Mouse (Mus musculus) kidney, postnatal 14 days (tissue): ENCODE measurements around the gene Wdsub1.
"Not testable (repeated sequence)": the region's sequence is repeated elsewhere in the genome, so short reads cannot be mapped to it uniquely, and the experiment has no call there.

Source experiments
- DNase-seq: peaks from one replicate; pipeline ENCODE4 v3.0.0; 2022; ENCODE audit warnings: mixed read lengths

The Wdsub1 gene

GRCm38 (mm10) chr2:59881831-59882741 lies at the start of gene Wdsub1:
Gene Wdsub1 (minus strand): TSS chr2:59882591.
- peak; percentile 97 for DNase-seq

DNA sequence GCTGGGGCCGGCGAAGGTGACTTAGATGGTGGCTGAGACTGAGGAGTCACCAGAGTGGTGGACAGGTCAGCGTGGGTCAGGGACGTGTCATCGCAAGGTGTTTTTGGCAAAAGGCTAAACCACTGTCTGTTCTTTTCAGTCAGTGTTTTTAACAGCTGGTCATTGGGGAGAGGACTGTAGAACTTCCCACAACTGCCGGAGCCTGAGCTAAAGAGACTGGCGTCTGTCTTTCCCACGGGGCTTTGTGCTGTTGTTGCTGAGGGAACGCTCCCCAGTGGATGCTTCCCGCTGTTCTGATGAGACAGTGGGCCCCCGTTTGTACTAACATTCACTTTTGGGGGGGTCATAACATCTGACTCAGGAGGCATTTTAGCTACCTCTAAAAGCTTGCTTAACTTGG lies 31.2 kb upstream of the Wdsub1 start:
- no peak for DNase-seq

DNA sequence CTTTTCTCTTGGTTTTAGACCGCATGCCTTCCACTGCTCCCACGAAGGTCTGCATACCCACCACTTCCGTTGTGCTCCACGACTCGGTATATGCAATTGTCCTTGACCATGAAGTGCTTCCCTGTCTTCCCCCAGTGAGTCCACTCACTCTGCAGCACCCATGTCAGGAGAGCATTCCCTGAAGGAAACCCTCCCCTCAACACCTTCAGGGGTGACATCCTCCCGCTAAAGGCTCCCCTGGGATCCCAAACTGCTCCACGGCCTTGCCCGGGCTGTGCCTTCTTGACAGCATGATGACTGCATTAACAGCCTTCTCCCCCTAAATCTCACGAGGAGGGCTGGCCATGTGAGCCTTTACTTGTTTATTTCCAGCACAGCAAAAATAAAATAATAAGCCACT lies 25.7 kb upstream of the Wdsub1 start:
- DNase-seq, result no peak

GRCm38 (mm10) chr2:59904007-59904406 lies 21.6 kb upstream of the Wdsub1 start:
- DNase-seq, result no peak

DNA sequence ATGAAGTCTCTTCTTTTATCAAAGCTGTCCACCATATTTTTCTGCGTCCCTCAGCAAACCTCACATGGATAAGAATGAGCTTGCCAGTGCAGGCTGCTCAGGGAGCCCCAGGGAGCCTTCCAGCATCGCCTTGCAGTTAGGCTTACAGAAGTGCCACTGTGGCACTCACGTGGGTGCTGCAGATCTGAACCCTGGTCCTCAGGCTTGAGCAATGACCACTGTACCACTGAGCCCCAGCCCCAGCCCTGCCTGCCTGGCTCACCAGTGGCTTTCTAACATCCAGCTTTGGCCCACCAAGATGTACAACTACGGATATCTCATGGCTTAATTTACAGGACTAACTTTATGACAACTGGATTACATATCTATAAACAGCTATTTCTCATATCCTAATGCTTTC lies 16.3 kb upstream of the Wdsub1 start:
- DNase-seq, result no peak

DNA sequence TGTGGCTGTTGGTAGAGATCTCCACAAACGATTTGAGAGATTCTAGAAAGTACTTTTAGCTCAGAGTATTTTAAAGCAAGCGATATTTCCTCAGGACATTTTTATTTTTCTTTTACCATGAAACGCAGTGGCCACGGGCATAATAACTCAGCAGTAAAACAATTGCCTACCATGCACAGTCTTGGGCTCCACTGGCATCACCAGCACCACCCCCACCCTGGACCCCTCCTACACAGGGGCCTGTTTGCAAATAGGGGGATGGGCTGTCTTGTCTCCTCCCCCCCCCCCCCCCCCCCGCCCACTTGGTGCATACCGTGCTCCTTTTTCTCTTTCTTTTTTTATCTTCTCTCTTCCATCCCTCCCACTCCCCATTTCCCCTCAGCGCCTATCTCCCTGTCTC lies 15.7 kb upstream of the Wdsub1 start:
- DNase-seq, result no peak

DNA sequence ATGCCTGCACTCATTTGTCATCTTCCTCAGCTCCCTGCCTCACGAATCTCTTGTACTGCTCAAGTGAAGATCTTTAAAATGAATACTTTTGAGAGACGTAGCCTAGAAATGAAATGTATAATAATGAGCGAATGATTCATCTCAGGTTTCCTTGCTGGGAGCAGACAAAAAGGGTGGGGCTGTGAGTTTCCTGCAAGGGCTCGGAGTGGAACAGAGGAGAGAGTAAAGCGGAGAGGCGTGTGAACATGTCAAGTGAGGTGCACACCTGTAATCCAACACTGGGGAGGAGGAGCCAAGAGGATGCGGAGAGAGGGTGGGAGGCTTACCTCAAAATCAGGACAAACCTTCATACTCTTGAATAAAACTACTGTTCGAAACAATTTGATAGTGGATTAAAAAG lies 14.4 kb upstream of the Wdsub1 start:
- DNase-seq, result no peak

GRCm38 (mm10) chr2:59896400-59896799 lies 14.0 kb upstream of the Wdsub1 start:
- DNase-seq, result no peak

GRCm38 (mm10) chr2:59889699-59890098 lies 7.3 kb upstream of the Wdsub1 start:
- DNase-seq, result no peak

DNA sequence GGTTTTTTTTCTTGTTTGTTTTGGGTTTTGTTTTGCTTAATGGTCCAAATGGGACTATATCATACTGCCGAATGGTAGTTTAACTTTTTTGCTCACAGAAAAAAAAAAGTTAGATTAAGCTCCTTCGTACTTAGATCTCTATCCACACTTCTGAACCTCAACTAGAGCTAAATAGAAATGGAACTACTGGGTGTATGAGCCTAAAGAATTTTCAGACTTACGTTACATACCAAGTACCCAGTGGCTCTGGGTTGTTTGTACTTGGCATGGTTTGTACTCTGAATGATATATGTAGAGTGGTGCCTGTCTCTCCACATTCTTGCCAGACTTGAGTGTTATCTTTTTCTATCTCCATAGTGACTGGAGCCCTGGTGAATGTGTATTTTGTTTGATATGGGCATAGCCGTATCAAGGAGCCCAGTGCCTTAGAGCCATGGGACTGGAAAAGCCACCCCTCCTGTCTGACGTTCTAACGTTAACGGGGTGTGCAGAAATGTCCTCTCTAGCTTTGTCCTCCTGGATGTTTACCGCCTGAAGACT lies 421 bp upstream of the Wdsub1 start:
- no peak for DNase-seq

GRCm38 (mm10) chr2:59881404-59881803 lies 987 bp downstream of the Wdsub1 start:
- no peak for DNase-seq

DNA sequence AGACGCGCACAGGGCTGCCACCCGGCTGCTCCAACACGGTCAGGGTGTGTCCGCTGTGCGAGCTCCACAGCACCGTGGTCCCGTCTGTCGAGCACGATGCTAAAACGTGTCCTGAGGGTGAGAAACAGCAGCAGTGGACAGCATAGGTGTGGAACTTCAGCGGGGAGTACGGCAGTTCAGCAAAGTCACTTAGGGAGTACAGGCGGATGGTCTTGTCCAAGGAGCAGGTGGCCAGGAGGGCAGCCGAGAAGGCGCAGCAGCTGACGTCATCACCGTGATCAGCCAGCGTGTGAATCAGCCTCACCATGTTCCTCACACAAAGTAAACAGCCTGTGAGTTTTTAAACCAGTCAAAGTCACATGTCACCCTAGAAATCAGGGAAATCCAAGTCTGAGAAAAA lies 4.2 kb downstream of the Wdsub1 start:
- peak; percentile 17 for DNase-seq

DNA sequence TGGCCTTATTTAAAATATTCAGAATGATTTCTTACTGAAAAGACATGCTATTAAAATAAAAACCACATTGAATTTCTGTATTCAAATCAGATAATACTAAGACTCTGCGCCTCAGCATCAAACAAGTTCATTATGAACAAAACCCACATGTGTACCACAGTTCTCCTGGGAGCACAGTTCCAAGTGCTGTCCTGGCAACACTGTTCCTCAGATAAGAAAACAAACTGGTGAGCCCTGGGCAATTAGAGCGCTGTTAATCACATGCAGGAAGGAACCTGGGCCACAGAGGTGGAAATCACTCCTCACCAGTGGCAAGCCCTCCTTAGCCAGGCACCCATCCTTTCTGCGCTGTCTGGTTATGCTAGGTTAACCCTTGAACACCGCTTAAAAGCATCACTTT lies 5.1 kb downstream of the Wdsub1 start:
- no peak for DNase-seq

GRCm38 (mm10) chr2:59876482-59876881 lies 5.9 kb downstream of the Wdsub1 start:
- no peak for DNase-seq

DNA sequence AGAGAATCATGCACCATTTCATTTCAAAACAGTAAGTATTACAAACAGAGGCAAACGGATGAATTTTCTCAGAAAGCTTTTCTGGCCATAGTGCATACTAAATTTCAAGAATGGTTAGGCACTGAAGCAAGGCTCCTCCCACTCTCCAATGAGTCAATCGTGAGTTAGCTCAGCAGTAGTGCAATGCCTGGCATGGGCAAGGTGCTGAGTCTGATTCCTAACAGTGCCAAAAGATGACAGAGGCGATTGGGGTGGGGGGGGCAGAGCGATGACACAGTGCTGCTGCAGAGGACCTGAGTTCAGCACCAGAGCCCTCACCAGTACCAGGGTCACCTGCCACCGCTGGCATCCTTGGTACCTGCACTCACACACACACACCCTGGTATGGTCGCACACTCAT lies 11.9 kb downstream of the Wdsub1 start:
- DNase-seq, result no peak

- no peak for DNase-seq
These were observed 19.8 kb downstream of the Wdsub1 start for GRCm38 (mm10) chr2:59862618-59863017.

DNA sequence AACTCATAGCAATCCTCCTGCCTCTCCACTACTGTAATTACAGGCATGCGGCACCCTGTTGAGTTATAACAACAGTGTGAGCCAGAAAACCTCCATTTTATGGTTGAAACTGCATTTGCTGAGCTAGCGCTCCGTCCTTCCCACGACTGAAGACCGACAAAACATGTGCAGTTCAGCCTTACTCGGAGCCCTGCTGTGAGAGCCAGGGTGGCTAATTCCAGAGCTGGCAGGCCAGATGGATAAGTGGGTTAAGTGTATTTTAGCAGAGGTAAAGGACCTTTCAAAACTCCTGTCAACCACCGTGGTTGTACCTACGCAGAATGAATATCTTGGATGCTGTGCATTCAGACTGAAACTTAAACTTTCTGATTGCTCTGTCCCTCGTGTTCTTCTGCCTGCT lies 28.0 kb downstream of the Wdsub1 start:
- no peak for DNase-seq

DNA sequence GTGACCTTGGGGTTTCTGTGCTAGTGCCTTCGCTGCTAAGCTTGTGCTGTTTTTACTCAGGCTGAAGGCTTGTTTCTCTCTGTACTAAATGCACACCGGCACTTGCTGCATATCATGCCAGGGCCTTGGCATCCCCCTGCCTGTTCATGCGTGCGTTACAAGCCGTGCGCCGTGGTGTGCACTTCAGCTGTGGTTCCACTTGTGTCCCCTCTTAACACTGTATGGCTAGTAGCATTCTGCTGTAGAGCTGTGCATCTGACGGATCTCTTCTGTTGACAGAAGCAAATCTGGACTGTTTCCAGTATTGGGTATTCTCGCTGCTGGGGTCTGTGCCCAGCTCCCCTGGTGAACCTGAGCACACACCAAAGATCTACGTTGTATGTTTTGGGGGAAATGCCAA lies 28.8 kb downstream of the Wdsub1 start:
- DNase-seq, result no peak

DNA sequence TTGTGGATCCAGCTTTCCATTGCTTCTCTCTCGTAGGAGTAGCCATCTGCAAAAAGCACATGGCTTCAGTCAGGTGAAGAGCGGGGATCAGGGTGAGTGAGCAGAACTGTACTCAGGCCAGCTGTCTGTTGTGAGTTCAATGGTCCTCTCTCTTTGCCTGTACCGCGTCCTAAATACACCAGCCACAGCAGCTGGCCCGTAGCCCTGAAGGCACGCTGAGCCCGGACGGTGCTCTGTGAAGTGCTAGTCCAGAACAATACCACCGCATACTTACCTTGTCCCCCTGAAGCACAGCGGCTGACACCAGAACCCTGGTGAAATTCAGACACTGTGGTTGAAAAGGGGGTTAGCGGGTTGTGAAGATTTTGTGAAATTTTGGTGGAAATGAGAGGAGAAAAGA lies 29.5 kb downstream of the Wdsub1 start:
- no peak for DNase-seq

DNA sequence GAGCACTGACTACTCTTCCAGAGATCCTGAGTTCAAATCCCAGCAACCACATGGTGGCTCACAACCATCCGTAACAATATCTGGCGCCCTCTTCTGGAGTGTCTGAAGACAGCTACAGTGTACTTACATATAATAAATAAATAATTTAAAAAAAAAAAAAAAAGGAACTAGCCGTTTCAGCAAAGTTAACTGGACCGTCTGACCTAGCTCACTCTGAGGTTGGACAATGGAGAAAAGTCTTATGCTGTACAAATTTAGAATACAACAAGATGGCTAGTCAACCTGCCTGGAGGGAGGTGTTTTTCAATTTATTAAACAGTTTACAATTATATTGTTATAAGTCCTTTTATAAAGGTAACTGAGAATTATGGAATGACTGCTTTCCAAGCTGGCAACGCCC lies 30.5 kb downstream of the Wdsub1 start:
- DNase-seq, result not testable (repeated sequence)

DNA sequence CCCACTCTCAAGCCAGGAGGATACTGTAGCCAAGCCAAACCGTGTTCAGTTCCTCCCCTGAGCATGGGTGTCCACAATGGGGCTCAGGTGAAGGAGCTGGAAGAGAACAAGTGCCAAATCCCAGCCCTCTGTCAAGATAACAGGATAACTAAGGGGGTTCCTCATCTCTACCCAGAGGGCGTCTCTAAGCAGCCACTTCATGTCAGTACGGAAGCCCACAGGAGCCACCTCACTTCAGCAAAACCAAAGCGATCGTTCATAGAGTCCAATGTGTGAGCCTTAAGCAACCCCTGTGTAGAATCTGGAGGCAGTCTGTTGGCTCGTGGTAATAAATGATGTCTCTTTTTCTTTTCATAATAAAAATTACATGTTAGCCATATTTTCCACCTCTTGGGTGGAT lies 38.5 kb downstream of the Wdsub1 start:
- no peak for DNase-seq

GRCm38 (mm10) chr2:59843156-59843555 lies 39.2 kb downstream of the Wdsub1 start:
- no peak for DNase-seq

GRCm38 (mm10) chr2:59842556-59843008 lies 39.8 kb downstream of the Wdsub1 start:
- no peak for DNase-seq

- no peak for DNase-seq
These were observed 40.4 kb downstream of the Wdsub1 start for GRCm38 (mm10) chr2:59841944-59842343.
